Mouse (Mus musculus) limb, embryonic 14.5 days (tissue): Measurements from ENCODE around the gene Vps13d. TPM values are rescaled to one million over a fixed set of nuclear protein-coding genes. Genes with fewer than 3 reads are reported as not detected.

ENCODE experiments used
- ATAC-seq: fragments of 200-750 bp; cut with Nextera tagmentation; 2 replicates; pipeline ENCODE4 v1.8.0; 2017; ENCODE audit warnings: low read depth, moderate number of reproducible peaks, moderate TSS enrichment; ENCODE audit not compliant: low FRiP score
- DNase-seq: peaks from one replicate; pipeline ENCODE4 v3.0.0-alpha.2; 2015; ENCODE audit warnings: low spot score
- H3K27ac ChIP-seq: fragments of 300-500 bp; sonication (generic); replicated peaks from 2 replicates; pipeline ENCODE4 v1.5.1; 2014; ENCODE audit warnings: low read depth, mild to moderate bottlenecking, low read length, moderate library complexity, mixed read lengths
- H3K27me3 ChIP-seq: fragments of 300-500 bp; sonication (generic); 2 replicates; pipeline ENCODE4 v1.6.1; 2014; ENCODE audit warnings: low read length, mixed read lengths; ENCODE audit not compliant: control insufficient read depth, insufficient read depth
- H3K36me3 ChIP-seq: fragments of 300-500 bp; sonication (generic); 2 replicates; pipeline ENCODE4 v1.6.1; 2014; ENCODE audit warnings: mild to moderate bottlenecking, low read length, moderate library complexity, mixed read lengths; ENCODE audit not compliant: control insufficient read depth, insufficient read depth
- H3K4me1 ChIP-seq: fragments of 300-500 bp; sonication (generic); 2 replicates; pipeline ENCODE4 v1.6.1; 2014; ENCODE audit warnings: antibody characterized with exemption, low read length, mixed read lengths; ENCODE audit not compliant: control insufficient read depth, insufficient read depth
- H3K4me2 ChIP-seq: fragments of 300-500 bp; sonication (generic); replicated peaks from 2 replicates; pipeline ENCODE4 v1.6.1; 2014; ENCODE audit warnings: low read depth, mild to moderate bottlenecking, low read length, moderate library complexity; ENCODE audit not compliant: severe bottlenecking
- H3K4me3 ChIP-seq: fragments of 300-500 bp; sonication (generic); replicated peaks from 2 replicates; pipeline ENCODE4 v1.5.1; 2014; ENCODE audit warnings: low read length
- H3K9ac ChIP-seq: fragments of 300-500 bp; sonication (generic); 2 replicates; pipeline ENCODE4 v1.6.1; 2014; ENCODE audit warnings: mild to moderate bottlenecking, low read depth, low read length, moderate library complexity; ENCODE audit not compliant: severe bottlenecking
- H3K9me3 ChIP-seq: fragments of 300-500 bp; sonication (generic); 2 replicates; pipeline ENCODE4 v1.6.1; 2016; ENCODE audit warnings: low read length; ENCODE audit not compliant: control insufficient read depth
- POLR2A ChIP-seq: fragments of 200-500 bp; IDR thresholded peaks from 2 replicates; pipeline ENCODE4 v1.8.0; 2012; ENCODE audit warnings: inconsistent platforms, mild to moderate bottlenecking, moderate library complexity, borderline replicate concordance; ENCODE audit not compliant: insufficient read depth, insufficient read length; ENCODE audit errors: extremely low read depth
- WGBS: fragments of 180-500 bp; shearing (Covaris S2); extraction: QIAGEN DNeasy Blood & Tissue Kit; methylation state at CpG from one replicate; pipeline ENCODE4 v1.1.7; 2014; 5-methylcytosine and 5-hydroxymethylcytosine counted together
- polyA plus RNA-seq, 2 experiments: library from polyadenylated mRNA; depleted of rRNA in 1 of 2; stranded (reverse) in 1 of 2; unstranded in 1 of 2; fragments of >200 nt; fragmentation: Nextera tagmentation in 1 of 2; extraction: Ambion mirVana in 1 of 2; gene quantifications; 2 replicates each; pipeline versions ENCODE4 v1.2.1 to v1.2.3; 2012 to 2014

The Vps13d gene
- polyA plus RNA-seq, 2 experiments: 16.8 to 26.3 TPM

GRCm38 (mm10) chr4:145009437-145009836 lies 185.4 kb downstream of the Vps13d start:
- TF ChIP-seq POLR2A: no peak
- no peak overlapping the region for H3K4me3 ChIP-seq
- H3K4me1 ChIP-seq: peaks cover 33% of the 10 kb centered on the region
- no peaks in the 10 kb centered on the region for H3K27me3 ChIP-seq
- DNase-seq: no peak
- H3K27ac ChIP-seq: 0 out of 2 replicates have a peak overlapping the region, but pooled peaks have one; percentile 3
- ATAC-seq: 0 out of 2 replicates have a peak, but pooled peaks have one; percentile 24
- 4% methylated on average over 3 of the region's 3 CpGs for WGBS
- H3K4me2 ChIP-seq: no peak overlapping the region
- H3K36me3 ChIP-seq: 0 out of 2 replicates have a peak, but pooled peaks cover 10% of the 10 kb centered on the region
- no peak overlapping the region for H3K9ac ChIP-seq
- no peaks in the 10 kb centered on the region for H3K9me3 ChIP-seq

GRCm38 (mm10) chr4:145005943-145006545 lies 188.8 kb downstream of the Vps13d start:
- 90% methylated on average over 4 of the region's 4 CpGs for WGBS

GRCm38 (mm10) chr4:145004176-145004575 lies 190.6 kb downstream of the Vps13d start:
- Histone ChIP-seq H3K27ac (no peak overlapping the region), H3K4me1 (peaks cover 23% of the 10 kb centered on the region), H3K4me2 (no peak overlapping the region), H3K36me3 (0 out of 2 replicates have a peak, but pooled peaks cover 4% of the 10 kb centered on the region), H3K4me3 (no peak overlapping the region), H3K27me3 (no peaks in the 10 kb centered on the region), H3K9me3 (no peaks in the 10 kb centered on the region), H3K9ac (no peak overlapping the region)
- ATAC-seq (no peak), DNase-seq (no peak)
- WGBS: 73% methylated on average over 6 of the region's 6 CpGs
- TF ChIP-seq POLR2A: no peak

More at GRCm38 (mm10) chr4:145005943-145006545, 188.8 kb downstream of the Vps13d start:
- Histone ChIP-seq H3K9me3 (no peaks in the 10 kb centered on the region), H3K4me1 (peaks cover 24% of the 10 kb centered on the region), H3K27ac (no peak overlapping the region), H3K27me3 (no peaks in the 10 kb centered on the region), H3K4me3 (no peak overlapping the region), H3K36me3 (0 out of 2 replicates have a peak, but pooled peaks cover 4% of the 10 kb centered on the region), H3K9ac (no peak overlapping the region), H3K4me2 (no peak overlapping the region)
- DNase-seq (no peak), ATAC-seq (no peak)
- TF ChIP-seq POLR2A: no peak

- Histone ChIP-seq H3K9ac (no peak overlapping the region), H3K4me2 (no peak overlapping the region), H3K27me3 (no peaks in the 10 kb centered on the region), H3K4me3 (no peak overlapping the region), H3K9me3 (no peaks in the 10 kb centered on the region), H3K36me3 (0 out of 2 replicates have a peak, but pooled peaks cover 4% of the 10 kb centered on the region), H3K27ac (no peak overlapping the region), H3K4me1 (peaks cover 33% of the 10 kb centered on the region)
- DNase-seq (no peak), ATAC-seq (no peak)
- WGBS: 71% methylated on average over 1 of the region's 1 CpGs
- TF ChIP-seq POLR2A: no peak
Observed at GRCm38 (mm10) chr4:145002733-145003132, 192.1 kb downstream of the Vps13d start.

- 0 out of 2 replicates have a peak, but pooled peaks cover 4% of the 10 kb centered on the region for H3K36me3 ChIP-seq
- 0 out of 2 replicates have a peak overlapping the region, but pooled peaks have one; percentile 5 for H3K4me2 ChIP-seq
- no peak overlapping the region for H3K9ac ChIP-seq
- 13% methylated on average over 20 of the region's 20 CpGs for WGBS
- DNase-seq (peak; percentile 92), ATAC-seq (peak; percentile 91)
- H3K4me1 ChIP-seq: peaks cover 42% of the 10 kb centered on the region
- TF ChIP-seq POLR2A: no peak
- peak overlapping the region; percentile 79 for H3K27ac ChIP-seq
- H3K9me3 ChIP-seq: no peaks in the 10 kb centered on the region
- H3K27me3 ChIP-seq: no peaks in the 10 kb centered on the region
- no peak overlapping the region for H3K4me3 ChIP-seq
Observed at GRCm38 (mm10) chr4:144999903-145000382, 194.9 kb downstream of the Vps13d start.

GRCm38 (mm10) chr4:144999572-144999880 lies 195.3 kb downstream of the Vps13d start:
- ATAC-seq (no peak; the same call in none of the 2 replicates), DNase-seq (no peak)
- H3K4me2 ChIP-seq: 0 out of 2 replicates have a peak overlapping the region, but pooled peaks have one; percentile 5

More at GRCm38 (mm10) chr4:144999572-144999880, 195.3 kb downstream of the Vps13d start:
- H3K9me3 ChIP-seq: no peaks in the 10 kb centered on the region
- no peak overlapping the region for H3K4me3 ChIP-seq
- H3K36me3 ChIP-seq: no peaks in the 10 kb centered on the region
- H3K4me1 ChIP-seq: peaks cover 39% of the 10 kb centered on the region
- no peak overlapping the region for H3K9ac ChIP-seq
- no peaks in the 10 kb centered on the region for H3K27me3 ChIP-seq
- peak overlapping the region; percentile 79 for H3K27ac ChIP-seq
- TF ChIP-seq POLR2A: no peak
- 11% methylated on average over 6 of the region's 6 CpGs for WGBS
